Mouse (Mus musculus) cerebellum, adult 11-12 months (tissue): ENCODE measurements around the gene Hist1h4j.
"Not testable (repeated sequence)": the region's sequence is repeated elsewhere in the genome, so short reads cannot be mapped to it uniquely, and the experiment has no call there.

ENCODE experiments used
- DNase-seq: peaks from one replicate; pipeline ENCODE4 v3.0.0; 2022

The Hist1h4j gene

GRCm38 (mm10) chr13:21734906-21735767, at the start of gene Hist1h4j:
Gene Hist1h4j, plus strand, starts transcription at chr13:21735064.
- peak; percentile 86 for DNase-seq

- no peak for DNase-seq
These were observed 37.1 kb upstream of the Hist1h4j start, which contains the start of gene Olfr1359 for GRCm38 (mm10) chr13:21697811-21698210. Gene Olfr1359, plus strand, starts transcription at chr13:21698111.

- no peak for DNase-seq
These were observed 28.2 kb upstream of the Hist1h4j start for GRCm38 (mm10) chr13:21706669-21707068.

- peak; percentile 84 for DNase-seq
These were observed 24.7 kb upstream of the Hist1h4j start for GRCm38 (mm10) chr13:21710031-21710711.

GRCm38 (mm10) chr13:21710821-21711525, 23.9 kb upstream of the Hist1h4j start:
- DNase-seq: peak; percentile 74

GRCm38 (mm10) chr13:21711698-21712097, 23.2 kb upstream of the Hist1h4j start:
- no peak for DNase-seq

- peak; percentile 55 for DNase-seq
These were observed 20.1 kb upstream of the Hist1h4j start for GRCm38 (mm10) chr13:21714725-21715124.

- DNase-seq: no peak
These were observed 19.6 kb upstream of the Hist1h4j start for GRCm38 (mm10) chr13:21715131-21715863.

- DNase-seq: peak; percentile 88
These were observed 18.9 kb upstream of the Hist1h4j start, which contains the start of the genes Hist1h2bl and Hist1h2ai for GRCm38 (mm10) chr13:21715864-21716539. Gene Hist1h2bl, minus strand, starts transcription at chr13:21716143. Gene Hist1h2ai, plus strand, starts transcription at chr13:21716422.

- not testable (repeated sequence) for DNase-seq
These were observed 18.1 kb upstream of the Hist1h4j start for GRCm38 (mm10) chr13:21716540-21717391.

GRCm38 (mm10) chr13:21717397-21718357, 17.2 kb upstream of the Hist1h4j start, which contains the start of gene Hist1h3h:
Gene Hist1h3h, plus strand, starts transcription at chr13:21717659.
- peak; percentile 81 for DNase-seq

- no peak for DNase-seq
These were observed 16.3 kb upstream of the Hist1h4j start for GRCm38 (mm10) chr13:21718381-21719080.

GRCm38 (mm10) chr13:21721107-21721756, 13.6 kb upstream of the Hist1h4j start:
- not testable (repeated sequence) for DNase-seq

GRCm38 (mm10) chr13:21721757-21722372, 13.0 kb upstream of the Hist1h4j start, which contains the start of gene Hist1h2bm:
Gene Hist1h2bm, plus strand, starts transcription at chr13:21722044.
- DNase-seq: peak; percentile 67

- DNase-seq: no peak
These were observed 12.4 kb upstream of the Hist1h4j start for GRCm38 (mm10) chr13:21722373-21722925.

- DNase-seq: no peak
These were observed 11.6 kb upstream of the Hist1h4j start for GRCm38 (mm10) chr13:21722993-21723836.
